Mouse (Mus musculus) stomach, embryonic 14.5 days (tissue): ENCODE data around the gene Oat. TPM values are rescaled to one million over a fixed set of nuclear protein-coding genes. Genes with fewer than 3 reads are reported as not detected.

Experiments
- ATAC-seq: fragments of 200-750 bp; cut with Nextera tagmentation; 2 replicates; pipeline ENCODE4 v1.8.0; 2017; ENCODE audit warnings: low read depth, moderate TSS enrichment; ENCODE audit not compliant: insufficient number of reproducible peaks, insufficient read depth, low FRiP score
- H3K27ac ChIP-seq: fragments of 300-500 bp; sonication (generic); 2 replicates; pipeline ENCODE4 v1.5.1; 2014; ENCODE audit warnings: mild to moderate bottlenecking, low read length, moderate library complexity, mixed read lengths
- H3K27me3 ChIP-seq: fragments of 300-500 bp; sonication (generic); 2 replicates; pipeline ENCODE4 v1.6.1; 2014; ENCODE audit warnings: low read length, control low read depth, mixed read lengths; ENCODE audit not compliant: control insufficient read depth, insufficient read depth
- H3K36me3 ChIP-seq: fragments of 300-500 bp; sonication (generic); 2 replicates; pipeline ENCODE4 v1.6.1; 2014; ENCODE audit warnings: mild to moderate bottlenecking, control low read depth, low read length, moderate library complexity, mixed read lengths; ENCODE audit not compliant: control insufficient read depth, insufficient read depth
- H3K4me1 ChIP-seq: fragments of 300-500 bp; sonication (generic); 2 replicates; pipeline ENCODE4 v1.6.1; 2014; ENCODE audit warnings: low read length, control low read depth, mixed read lengths; ENCODE audit not compliant: control insufficient read depth, insufficient read depth
- H3K4me2 ChIP-seq: fragments of 300-500 bp; sonication (generic); replicated peaks from 2 replicates; pipeline ENCODE4 v1.6.1; 2014; ENCODE audit warnings: low read depth, low read length, control low read depth
- H3K4me3 ChIP-seq: fragments of 300-500 bp; sonication (generic); 2 replicates; pipeline ENCODE4 v1.5.1; 2014; ENCODE audit warnings: low read depth, low read length, control low read depth
- H3K9ac ChIP-seq: fragments of 300-500 bp; sonication (generic); replicated peaks from 2 replicates; pipeline ENCODE4 v1.6.1; 2014; ENCODE audit warnings: low read depth, mild to moderate bottlenecking, control low read depth, low read length, moderate library complexity, mixed read lengths
- H3K9me3 ChIP-seq: fragments of 300-500 bp; sonication (generic); 2 replicates; pipeline ENCODE4 v1.6.1; 2016; ENCODE audit warnings: low read depth, low read length, control low read depth; ENCODE audit not compliant: control insufficient read depth
- WGBS: fragments of 180-500 bp; shearing (Covaris S2); extraction: QIAGEN DNeasy Blood & Tissue Kit; methylation state at CpG from one replicate; pipeline ENCODE4 v1.1.7; 2014; 5-methylcytosine and 5-hydroxymethylcytosine counted together
- polyA plus RNA-seq: library from polyadenylated mRNA; unstranded; fragments of >200 nt; fragmentation: Nextera tagmentation; extraction: Ambion mirVana; gene quantifications from 2 replicates; pipeline ENCODE4 v1.2.1, GENCODE M21; 2014

Gene Oat
- polyA plus RNA-seq, 1 experiment from 2014 or later = 207 TPM

- no peaks in the 10 kb centered on the region for H3K27me3 ChIP-seq
- peak within 1 kb of the TSS; percentile 46 for H3K4me3 ChIP-seq
- peak; percentile 83 for ATAC-seq
- H3K9ac ChIP-seq = 0 out of 2 replicates have a peak within 1 kb of the TSS, but pooled peaks have one; percentile 18
- H3K36me3 ChIP-seq = no peaks in the 10 kb centered on the region
- WGBS = 7% methylated on average over 44 of the region's 44 CpGs
- H3K9me3 ChIP-seq = no peaks in the 10 kb centered on the region
- peak within 1 kb of the TSS; percentile 58 for H3K4me2 ChIP-seq
- H3K27ac ChIP-seq = no peak within 1 kb of the TSS
- H3K4me1 ChIP-seq = no peaks in the 10 kb centered on the region
These were observed 34.5 kb upstream of the Oat start, which contains the start of gene Lhpp for GRCm38 (mm10) chr7:132610468-132611318. TSS of gene Lhpp (plus strand) at chr7:132610638.

DNA sequence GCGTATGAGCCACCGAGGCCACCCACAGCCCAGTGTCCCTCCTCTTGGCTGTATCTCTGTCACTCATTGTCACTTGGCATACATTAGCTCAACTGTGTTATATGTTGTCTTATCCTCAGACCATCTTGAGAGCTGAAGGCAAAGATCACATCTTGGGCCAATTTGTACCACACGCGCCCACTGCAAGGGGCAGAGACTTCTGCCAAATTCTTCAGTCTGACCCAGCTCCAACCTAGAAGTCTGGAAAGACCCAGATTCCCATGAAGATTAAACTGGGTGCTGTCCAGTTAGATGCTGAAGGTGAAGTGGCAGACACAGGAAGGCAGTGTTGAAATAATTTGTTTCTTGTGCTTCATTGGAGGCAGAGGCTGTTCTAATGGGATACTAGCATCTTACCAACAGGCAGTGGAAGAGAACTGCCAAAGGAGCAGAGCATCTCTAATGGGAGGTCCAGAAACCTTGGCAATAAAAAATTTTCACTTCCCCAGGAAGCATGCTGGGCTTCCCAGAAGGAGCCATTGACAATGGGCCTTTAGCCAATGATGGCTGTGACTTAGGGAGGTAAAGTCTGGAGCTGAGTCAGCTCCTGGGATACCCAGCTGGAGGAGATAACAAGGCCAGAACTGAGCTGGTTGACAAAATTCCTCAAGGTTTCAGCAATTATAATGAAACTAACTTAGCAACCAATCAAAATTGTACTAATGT lies 32.3 kb upstream of the Oat start:
- no peaks in the 10 kb centered on the region for H3K36me3 ChIP-seq
- H3K4me1 ChIP-seq = no peaks in the 10 kb centered on the region
- no peak overlapping the region for H3K4me3 ChIP-seq
- no peaks in the 10 kb centered on the region for H3K27me3 ChIP-seq
- no peak overlapping the region for H3K27ac ChIP-seq
- H3K9ac ChIP-seq = no peak overlapping the region
- no peak overlapping the region for H3K4me2 ChIP-seq
- 92% methylated on average over 4 of the region's 4 CpGs for WGBS
- H3K9me3 ChIP-seq = no peaks in the 10 kb centered on the region
- ATAC-seq = no peak

- no peak overlapping the region for H3K4me3 ChIP-seq
- no peaks in the 10 kb centered on the region for H3K4me1 ChIP-seq
- H3K4me2 ChIP-seq = no peak overlapping the region
- H3K27ac ChIP-seq = no peak overlapping the region
- peaks cover 18% of the 10 kb centered on the region for H3K27me3 ChIP-seq
- ATAC-seq = no peak
- H3K9me3 ChIP-seq = no peaks in the 10 kb centered on the region
- H3K9ac ChIP-seq = no peak overlapping the region
- WGBS = 62% methylated on average over 5 of the region's 5 CpGs
- no peaks in the 10 kb centered on the region for H3K36me3 ChIP-seq
These were observed 29.5 kb upstream of the Oat start for GRCm38 (mm10) chr7:132605689-132606088.

DNA sequence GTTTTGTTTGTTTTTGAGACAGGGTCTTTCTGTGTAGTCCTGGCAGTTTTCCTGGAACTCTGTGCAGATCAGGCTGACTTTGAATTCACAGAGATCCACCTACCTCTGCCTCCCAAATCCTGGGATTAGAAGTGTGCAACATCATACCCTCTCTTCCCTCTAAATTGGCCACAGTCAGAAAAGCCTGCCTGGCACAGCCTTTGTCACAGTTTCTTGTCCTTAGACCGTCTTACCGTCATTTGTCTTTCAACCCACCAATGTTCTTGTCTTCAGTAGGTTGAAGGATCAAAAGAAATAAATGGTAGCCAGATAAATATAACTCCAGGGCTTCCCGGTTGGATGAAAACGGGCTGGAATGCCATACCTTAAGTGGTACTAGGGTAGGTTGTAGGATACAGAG lies 28.5 kb upstream of the Oat start:
- no peak overlapping the region for H3K9ac ChIP-seq
- H3K27ac ChIP-seq = no peak overlapping the region
- ATAC-seq = no peak
- no peak overlapping the region for H3K4me3 ChIP-seq
- H3K27me3 ChIP-seq = peaks cover 27% of the 10 kb centered on the region
- H3K4me1 ChIP-seq = 0 out of 2 replicates have a peak, but pooled peaks cover 3% of the 10 kb centered on the region
- no peak overlapping the region for H3K4me2 ChIP-seq
- no peaks in the 10 kb centered on the region for H3K9me3 ChIP-seq
- WGBS = 93% methylated on average over 4 of the region's 4 CpGs
- H3K36me3 ChIP-seq = no peaks in the 10 kb centered on the region

DNA sequence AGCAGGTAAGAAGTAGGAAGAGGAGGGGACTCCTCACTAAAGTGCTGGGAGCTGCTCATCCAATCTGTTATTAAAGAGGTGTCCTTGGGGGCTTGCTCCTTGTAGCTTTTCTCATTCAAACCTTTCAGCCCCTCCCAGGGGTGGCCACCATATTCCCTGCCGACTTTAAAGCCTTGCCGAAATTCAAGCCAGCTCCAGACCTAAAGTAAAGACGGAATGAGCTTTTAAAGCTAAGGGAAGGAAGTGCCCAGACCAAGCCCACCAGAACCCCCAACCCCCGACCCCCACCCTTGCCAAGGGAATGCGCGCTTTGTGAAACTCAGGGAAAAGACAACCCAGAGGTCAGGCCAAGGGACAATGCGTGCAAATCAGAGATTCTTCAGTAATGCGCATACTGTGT lies 24.7 kb upstream of the Oat start:
- H3K9me3 ChIP-seq = no peaks in the 10 kb centered on the region
- no peak overlapping the region for H3K27ac ChIP-seq
- peaks cover 63% of the 10 kb centered on the region for H3K27me3 ChIP-seq
- H3K36me3 ChIP-seq = no peaks in the 10 kb centered on the region
- ATAC-seq = no peak
- no peak overlapping the region for H3K4me3 ChIP-seq
- 0 out of 2 replicates have a peak, but pooled peaks cover 13% of the 10 kb centered on the region for H3K4me1 ChIP-seq
- WGBS = 6% methylated on average over 8 of the region's 8 CpGs
- no peak overlapping the region for H3K9ac ChIP-seq
- no peak overlapping the region for H3K4me2 ChIP-seq

DNA sequence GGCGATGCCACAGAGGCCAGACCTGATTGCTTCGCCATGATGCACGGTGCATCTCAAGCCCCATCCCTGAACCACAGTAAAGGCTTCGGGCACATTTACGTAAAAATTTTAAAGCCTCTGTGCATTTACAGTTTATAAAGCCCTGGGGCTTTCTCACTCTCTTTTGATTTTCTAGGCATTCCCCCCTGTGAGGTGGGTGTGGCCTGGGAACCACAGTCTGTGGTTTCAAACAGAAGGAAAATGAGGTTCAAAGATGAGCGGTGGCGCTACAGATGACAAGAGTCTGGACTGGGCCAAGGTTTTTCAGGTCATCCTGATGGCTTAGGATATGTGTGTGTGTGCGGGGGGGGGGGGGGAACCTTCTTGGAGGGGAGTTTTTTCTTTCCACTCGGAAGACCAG lies 23.8 kb upstream of the Oat start:
- no peak for ATAC-seq
- peak overlapping the region; percentile 58 for H3K4me2 ChIP-seq
- H3K27me3 ChIP-seq = peaks cover 71% of the 10 kb centered on the region
- H3K4me3 ChIP-seq = peak overlapping the region; percentile 29
- 0 out of 2 replicates have a peak, but pooled peaks cover 13% of the 10 kb centered on the region for H3K4me1 ChIP-seq
- no peaks in the 10 kb centered on the region for H3K9me3 ChIP-seq
- WGBS = 2% methylated on average over 9 of the region's 9 CpGs
- no peaks in the 10 kb centered on the region for H3K36me3 ChIP-seq
- no peak overlapping the region for H3K9ac ChIP-seq
- no peak overlapping the region for H3K27ac ChIP-seq

GRCm38 (mm10) chr7:132599071-132599975 lies 23.1 kb upstream of the Oat start, which contains the start of gene Nkx1-2:
TSS of gene Nkx1-2 (minus strand) at chr7:132599637.
- Histone ChIP-seq H3K27me3 (peaks cover 71% of the 10 kb centered on the region), H3K27ac (no peak within 1 kb of the TSS), H3K4me3 (peak within 1 kb of the TSS; percentile 29), H3K9ac (no peak within 1 kb of the TSS), H3K4me2 (peak within 1 kb of the TSS; percentile 58), H3K9me3 (no peaks in the 10 kb centered on the region), H3K4me1 (0 out of 2 replicates have a peak, but pooled peaks cover 13% of the 10 kb centered on the region), H3K36me3 (no peaks in the 10 kb centered on the region)
- ATAC-seq = peak; percentile 20; the same call in 1 of the 2 replicates
- under 1% methylated on average over 52 of the region's 52 CpGs for WGBS
